Mouse (Mus musculus) brain, embryonic 14.5 days (tissue): ENCODE results near the gene Mgll.

Experiments
- CTCF ChIP-seq: fragments of 200-500 bp; IDR thresholded peaks from 2 replicates; pipeline ENCODE4 v1.5.1; 2012; ENCODE audit warnings: inconsistent platforms, mild to moderate bottlenecking, moderate library complexity, borderline replicate concordance; ENCODE audit not compliant: insufficient read depth, insufficient read length; ENCODE audit errors: extremely low read depth
- POLR2A ChIP-seq: fragments of 200-500 bp; IDR thresholded peaks from 2 replicates; pipeline ENCODE4 v1.6.1; 2012; ENCODE audit warnings: mild to moderate bottlenecking, inconsistent platforms, borderline replicate concordance; ENCODE audit not compliant: poor library complexity, insufficient read depth, insufficient read length, severe bottlenecking; ENCODE audit errors: extremely low read depth

DNA sequence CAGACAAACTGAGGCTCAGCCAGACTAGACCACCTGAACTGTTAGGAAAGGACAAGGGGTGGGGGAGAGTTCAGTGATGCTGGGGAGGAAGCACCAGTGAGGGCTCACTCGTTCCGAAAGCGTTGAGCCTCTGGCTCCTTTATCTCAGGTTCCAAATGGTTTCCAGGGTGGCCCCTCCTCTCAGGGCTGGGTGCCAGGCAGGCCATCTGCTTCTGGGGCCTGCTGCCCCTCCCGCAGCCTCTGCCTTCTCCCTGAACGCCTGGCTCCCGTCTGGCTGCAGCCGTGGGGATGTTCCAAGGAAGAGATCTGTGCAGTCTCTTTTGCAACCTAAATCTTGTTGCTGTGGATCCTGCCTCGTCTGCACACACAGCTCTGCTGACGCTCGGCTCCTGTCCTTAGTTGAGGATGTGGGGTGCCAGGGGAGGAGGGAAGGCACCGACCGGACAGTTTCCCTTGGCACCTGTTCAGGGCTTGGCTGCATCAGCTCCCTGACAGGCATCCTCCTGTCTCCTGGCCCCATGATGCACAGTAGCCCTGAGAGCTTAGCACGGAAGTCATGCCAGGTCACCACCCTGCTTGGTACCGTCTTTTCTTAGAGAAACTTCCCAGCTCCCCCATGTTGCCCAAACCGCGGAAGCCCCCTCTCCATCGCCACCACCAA, 35.7 kb downstream of the Mgll start:
- TF ChIP-seq CTCF: no peak
- TF ChIP-seq POLR2A: no peak
